Mouse (Mus musculus) common myeloid progenitor, adult 5-6 weeks (primary cell): ENCODE measurements around the gene Podxl. TPM values are rescaled to one million over a fixed set of nuclear protein-coding genes. Genes with fewer than 3 reads are reported as not detected.
A peak's percentile ranks its signal among the peaks of the same experiment; 100 is the strongest.

ENCODE experiments used
- ATAC-seq: replicated peaks from 2 replicates; pipeline ENCODE4 v1.8.0; 2016; ENCODE audit warnings: low read depth, mild to moderate bottlenecking, moderate TSS enrichment, inconsistent platforms; ENCODE audit not compliant: poor library complexity, severe bottlenecking
- total RNA-seq: library from RNA; stranded (forward); fragments of 200-1000, 187-1606 nt; gene quantifications from 2 replicates; pipeline ENCODE4 v1.2.3, GENCODE M21; 2017

Gene Podxl
- total RNA-seq, 1 experiment from 2014 or later: 0.55 TPM

GRCm38 (mm10) chr6:31526929-31527328 is 36.9 kb downstream of the Podxl start:
- no peak for ATAC-seq

GRCm38 (mm10) chr6:31525231-31525900 is 38.4 kb downstream of the Podxl start:
- ATAC-seq: peak; percentile 72

GRCm38 (mm10) chr6:31524647-31525046 is 39.1 kb downstream of the Podxl start:
- ATAC-seq: no peak

GRCm38 (mm10) chr6:31524121-31524520 is 39.7 kb downstream of the Podxl start:
- ATAC-seq: no peak

GRCm38 (mm10) chr6:31523657-31524056 is 40.1 kb downstream of the Podxl start:
- ATAC-seq: no peak

- no peak for ATAC-seq
These were observed 40.7 kb downstream of the Podxl start for GRCm38 (mm10) chr6:31523039-31523438.

- ATAC-seq: no peak
These were observed 41.3 kb downstream of the Podxl start for GRCm38 (mm10) chr6:31522478-31522877.

- no peak for ATAC-seq
These were observed 42.1 kb downstream of the Podxl start for GRCm38 (mm10) chr6:31521491-31522355.

GRCm38 (mm10) chr6:31520486-31521215 is 43.1 kb downstream of the Podxl start:
- ATAC-seq: no peak

- ATAC-seq: peak; percentile 73
These were observed 44.7 kb downstream of the Podxl start for GRCm38 (mm10) chr6:31519001-31519471.

- ATAC-seq: peak; percentile 57
These were observed 45.5 kb downstream of the Podxl start for GRCm38 (mm10) chr6:31518338-31518698.

GRCm38 (mm10) chr6:31517681-31518337 is 46.0 kb downstream of the Podxl start:
- 0 out of 2 replicates have a peak, but pooled peaks have one; percentile 5 for ATAC-seq

- no peak for ATAC-seq
These were observed 50.1 kb downstream of the Podxl start for GRCm38 (mm10) chr6:31513726-31514125.

GRCm38 (mm10) chr6:31502614-31503013 is 61.2 kb downstream of the Podxl start:
- ATAC-seq: no peak

- ATAC-seq: no peak
These were observed 63.1 kb downstream of the Podxl start for GRCm38 (mm10) chr6:31500691-31501090.

- ATAC-seq: no peak
These were observed 63.5 kb downstream of the Podxl start for GRCm38 (mm10) chr6:31500260-31500659.

GRCm38 (mm10) chr6:31499836-31500235 is 63.9 kb downstream of the Podxl start:
- ATAC-seq: no peak

- ATAC-seq: no peak
These were observed 67.6 kb downstream of the Podxl start for GRCm38 (mm10) chr6:31496227-31496626.

- no peak for ATAC-seq
These were observed 68.6 kb downstream of the Podxl start for GRCm38 (mm10) chr6:31495122-31495731.

GRCm38 (mm10) chr6:31489950-31490349 is 73.8 kb downstream of the Podxl start:
- no peak for ATAC-seq
